Mouse (Mus musculus): ENCODE results near the gene Ace2.

GRCm38 (mm10) chrX:164175780-164176179 is 36.6 kb downstream of the Ace2 start:
- TF ChIP-seq MAFK (IDR thresholded peaks at IDR 0.05; ENCODE audit: insufficient read depth, low read depth, low read length) (no peak), CHD2 (IDR thresholded peaks at IDR 0.05; ENCODE audit: low read depth, low read length) (no peak), ZC3H11A (IDR thresholded peaks at IDR 0.05; ENCODE audit: borderline replicate concordance, low read depth, low read length) (no peak), ZNF384 (IDR thresholded peaks at IDR 0.05; ENCODE audit: low read depth, low read length) (no peak), HCFC1 (IDR thresholded peaks at IDR 0.05; ENCODE audit: borderline replicate concordance, insufficient read depth, low read length) (no peak)
